Mouse (Mus musculus): ENCODE measurements around the gene Lrrc66. TPM values are rescaled to one million over a fixed set of nuclear protein-coding genes. Genes with fewer than 3 reads are reported as not detected.

The Lrrc66 gene
- polyA plus RNA-seq, 1 experiment from 2014 or later: not detected

- no peak overlapping the region for H3K4me3 ChIP-seq (ENCODE audit: low read depth, low read length)
- ATAC-seq (ENCODE audit: low FRiP score): no peak
- no peak for DNase-seq (ENCODE audit: low spot score)
- 83% methylated on average over 6 of the region's 6 CpGs for WGBS
- H3K9me3 ChIP-seq (ENCODE audit: control insufficient read depth, low read length): no peaks in the 10 kb centered on the region
- H3K27ac ChIP-seq (ENCODE audit: low read depth, low read length): no peak overlapping the region
- no peaks in the 10 kb centered on the region for H3K36me3 ChIP-seq (ENCODE audit: control insufficient read depth, insufficient read depth, low read length)
- H3K4me1 ChIP-seq (replicated peaks; ENCODE audit: control insufficient read depth, insufficient read depth, low read length): no peaks in the 10 kb centered on the region
- no peaks in the 10 kb centered on the region for H3K27me3 ChIP-seq (ENCODE audit: control insufficient read depth, insufficient read depth, low read length)
- no peak overlapping the region for H3K9ac ChIP-seq (ENCODE audit: low read depth, low read length)
- H3K4me2 ChIP-seq (replicated peaks; ENCODE audit: low read depth, low read length): no peak overlapping the region
These were observed 27.8 kb downstream of the Lrrc66 start for GRCm38 (mm10) chr5:73604542-73604941.

- Histone ChIP-seq H3K9ac (ENCODE audit: low read depth, low read length) (no peak overlapping the region), H3K36me3 (ENCODE audit: control insufficient read depth, insufficient read depth, low read length) (no peaks in the 10 kb centered on the region), H3K27me3 (ENCODE audit: control insufficient read depth, insufficient read depth, low read length) (no peaks in the 10 kb centered on the region), H3K4me3 (ENCODE audit: low read depth, low read length) (no peak overlapping the region), H3K27ac (ENCODE audit: low read depth, low read length) (no peak overlapping the region), H3K9me3 (ENCODE audit: control insufficient read depth, low read length) (no peaks in the 10 kb centered on the region), H3K4me1 (replicated peaks; ENCODE audit: control insufficient read depth, insufficient read depth, low read length) (peaks cover 2% of the 10 kb centered on the region), H3K4me2 (replicated peaks; ENCODE audit: low read depth, low read length) (no peak overlapping the region)
- DNase-seq (ENCODE audit: low spot score) (no peak), ATAC-seq (ENCODE audit: low FRiP score) (no peak)
- 88% methylated on average over 3 of the region's 3 CpGs for WGBS
These were observed 29.5 kb downstream of the Lrrc66 start for GRCm38 (mm10) chr5:73602865-73603264.

- DNase-seq (ENCODE audit: low spot score) (no peak), ATAC-seq (ENCODE audit: low FRiP score) (no peak)
- no peaks in the 10 kb centered on the region for H3K36me3 ChIP-seq (ENCODE audit: control insufficient read depth, insufficient read depth, low read length)
- no peak overlapping the region for H3K4me2 ChIP-seq (replicated peaks; ENCODE audit: low read depth, low read length)
- no peaks in the 10 kb centered on the region for H3K27me3 ChIP-seq (ENCODE audit: control insufficient read depth, insufficient read depth, low read length)
- H3K4me1 ChIP-seq (replicated peaks; ENCODE audit: control insufficient read depth, insufficient read depth, low read length): peaks cover 2% of the 10 kb centered on the region
- no peaks in the 10 kb centered on the region for H3K9me3 ChIP-seq (ENCODE audit: control insufficient read depth, low read length)
- H3K27ac ChIP-seq (ENCODE audit: low read depth, low read length): no peak overlapping the region
- H3K4me3 ChIP-seq (ENCODE audit: low read depth, low read length): no peak overlapping the region
- no peak overlapping the region for H3K9ac ChIP-seq (ENCODE audit: low read depth, low read length)
- WGBS: 46% methylated on average over 8 of the region's 8 CpGs
These were observed 31.0 kb downstream of the Lrrc66 start for GRCm38 (mm10) chr5:73601361-73601763.

GRCm38 (mm10) chr5:73599991-73600390 lies 32.3 kb downstream of the Lrrc66 start:
- no peaks in the 10 kb centered on the region for H3K9me3 ChIP-seq (ENCODE audit: control insufficient read depth, low read length)
- WGBS: 80% methylated on average over 2 of the region's 2 CpGs
- no peak overlapping the region for H3K4me3 ChIP-seq (ENCODE audit: low read depth, low read length)
- no peak overlapping the region for H3K4me2 ChIP-seq (replicated peaks; ENCODE audit: low read depth, low read length)
- H3K36me3 ChIP-seq (ENCODE audit: control insufficient read depth, insufficient read depth, low read length): no peaks in the 10 kb centered on the region
- no peak overlapping the region for H3K9ac ChIP-seq (ENCODE audit: low read depth, low read length)
- ATAC-seq (ENCODE audit: low FRiP score): no peak
- DNase-seq (ENCODE audit: low spot score): no peak
- H3K27ac ChIP-seq (ENCODE audit: low read depth, low read length): no peak overlapping the region
- peaks cover 2% of the 10 kb centered on the region for H3K4me1 ChIP-seq (replicated peaks; ENCODE audit: control insufficient read depth, insufficient read depth, low read length)
- no peaks in the 10 kb centered on the region for H3K27me3 ChIP-seq (ENCODE audit: control insufficient read depth, insufficient read depth, low read length)

- DNase-seq (ENCODE audit: low spot score) (peak; percentile 36), ATAC-seq (ENCODE audit: low FRiP score) (peak; percentile 92)
- Histone ChIP-seq H3K36me3 (ENCODE audit: control insufficient read depth, insufficient read depth, low read length) (no peaks in the 10 kb centered on the region), H3K4me1 (replicated peaks; ENCODE audit: control insufficient read depth, insufficient read depth, low read length) (peaks cover 2% of the 10 kb centered on the region), H3K9me3 (ENCODE audit: control insufficient read depth, low read length) (no peaks in the 10 kb centered on the region), H3K4me2 (replicated peaks; ENCODE audit: low read depth, low read length) (no peak overlapping the region), H3K27me3 (ENCODE audit: control insufficient read depth, insufficient read depth, low read length) (no peaks in the 10 kb centered on the region), H3K9ac (ENCODE audit: low read depth, low read length) (no peak overlapping the region), H3K27ac (ENCODE audit: low read depth, low read length) (no peak overlapping the region), H3K4me3 (ENCODE audit: low read depth, low read length) (no peak overlapping the region)
- WGBS: 60% methylated on average over 5 of the region's 5 CpGs
These were observed 33.2 kb downstream of the Lrrc66 start for GRCm38 (mm10) chr5:73598943-73599695.

- WGBS: 84% methylated on average over 3 of the region's 3 CpGs
These were observed 45.2 kb downstream of the Lrrc66 start for GRCm38 (mm10) chr5:73587119-73587518.

GRCm38 (mm10) chr5:73586597-73586996 lies 45.7 kb downstream of the Lrrc66 start:
- WGBS: 58% methylated on average over 4 of the region's 4 CpGs
- Histone ChIP-seq H3K4me2 (replicated peaks; ENCODE audit: low read depth, low read length) (no peak overlapping the region), H3K27me3 (ENCODE audit: control insufficient read depth, insufficient read depth, low read length) (no peaks in the 10 kb centered on the region), H3K9me3 (ENCODE audit: control insufficient read depth, low read length) (no peaks in the 10 kb centered on the region), H3K4me3 (ENCODE audit: low read depth, low read length) (no peak overlapping the region), H3K4me1 (replicated peaks; ENCODE audit: control insufficient read depth, insufficient read depth, low read length) (no peaks in the 10 kb centered on the region), H3K9ac (ENCODE audit: low read depth, low read length) (no peak overlapping the region), H3K27ac (ENCODE audit: low read depth, low read length) (no peak overlapping the region), H3K36me3 (ENCODE audit: control insufficient read depth, insufficient read depth, low read length) (no peaks in the 10 kb centered on the region)
- DNase-seq (ENCODE audit: low spot score) (no peak), ATAC-seq (ENCODE audit: low FRiP score) (no peak)

More at GRCm38 (mm10) chr5:73587119-73587518, 45.2 kb downstream of the Lrrc66 start:
- Histone ChIP-seq H3K4me2 (replicated peaks; ENCODE audit: low read depth, low read length) (no peak overlapping the region), H3K27me3 (ENCODE audit: control insufficient read depth, insufficient read depth, low read length) (no peaks in the 10 kb centered on the region), H3K9ac (ENCODE audit: low read depth, low read length) (no peak overlapping the region), H3K4me3 (ENCODE audit: low read depth, low read length) (no peak overlapping the region), H3K36me3 (ENCODE audit: control insufficient read depth, insufficient read depth, low read length) (no peaks in the 10 kb centered on the region), H3K9me3 (ENCODE audit: control insufficient read depth, low read length) (no peaks in the 10 kb centered on the region), H3K4me1 (replicated peaks; ENCODE audit: control insufficient read depth, insufficient read depth, low read length) (no peaks in the 10 kb centered on the region), H3K27ac (ENCODE audit: low read depth, low read length) (no peak overlapping the region)
- DNase-seq (ENCODE audit: low spot score): no peak
- ATAC-seq (ENCODE audit: low FRiP score): no peak

GRCm38 (mm10) chr5:73585212-73586115 lies 46.9 kb downstream of the Lrrc66 start:
- peak; percentile 22; the same call in 1 of the 2 replicates for ATAC-seq (ENCODE audit: low FRiP score)

More at GRCm38 (mm10) chr5:73585212-73586115, 46.9 kb downstream of the Lrrc66 start:
- peak; percentile 31 for DNase-seq (ENCODE audit: low spot score)
- peak overlapping the region; percentile 1; the same call in 1 of the 2 replicates for H3K27ac ChIP-seq (ENCODE audit: low read depth, low read length)
- H3K9ac ChIP-seq (ENCODE audit: low read depth, low read length): no peak overlapping the region
- H3K36me3 ChIP-seq (ENCODE audit: control insufficient read depth, insufficient read depth, low read length): no peaks in the 10 kb centered on the region
- H3K27me3 ChIP-seq (ENCODE audit: control insufficient read depth, insufficient read depth, low read length): no peaks in the 10 kb centered on the region
- WGBS: 30% methylated on average over 7 of the region's 7 CpGs
- no peaks in the 10 kb centered on the region for H3K9me3 ChIP-seq (ENCODE audit: control insufficient read depth, low read length)
- no peak overlapping the region for H3K4me2 ChIP-seq (replicated peaks; ENCODE audit: low read depth, low read length)
- no peaks in the 10 kb centered on the region for H3K4me1 ChIP-seq (replicated peaks; ENCODE audit: control insufficient read depth, insufficient read depth, low read length)
- H3K4me3 ChIP-seq (ENCODE audit: low read depth, low read length): no peak overlapping the region

Measured in hindbrain, embryonic 11.5 days (tissue).